Mouse (Mus musculus): Measurements from ENCODE around the gene Pabpc1l. TPM values are rescaled to one million over a fixed set of nuclear protein-coding genes. Genes with fewer than 3 reads are reported as not detected.

Pabpc1l gene
- polyA plus RNA-seq, 1 experiment, result not detected

DNA sequence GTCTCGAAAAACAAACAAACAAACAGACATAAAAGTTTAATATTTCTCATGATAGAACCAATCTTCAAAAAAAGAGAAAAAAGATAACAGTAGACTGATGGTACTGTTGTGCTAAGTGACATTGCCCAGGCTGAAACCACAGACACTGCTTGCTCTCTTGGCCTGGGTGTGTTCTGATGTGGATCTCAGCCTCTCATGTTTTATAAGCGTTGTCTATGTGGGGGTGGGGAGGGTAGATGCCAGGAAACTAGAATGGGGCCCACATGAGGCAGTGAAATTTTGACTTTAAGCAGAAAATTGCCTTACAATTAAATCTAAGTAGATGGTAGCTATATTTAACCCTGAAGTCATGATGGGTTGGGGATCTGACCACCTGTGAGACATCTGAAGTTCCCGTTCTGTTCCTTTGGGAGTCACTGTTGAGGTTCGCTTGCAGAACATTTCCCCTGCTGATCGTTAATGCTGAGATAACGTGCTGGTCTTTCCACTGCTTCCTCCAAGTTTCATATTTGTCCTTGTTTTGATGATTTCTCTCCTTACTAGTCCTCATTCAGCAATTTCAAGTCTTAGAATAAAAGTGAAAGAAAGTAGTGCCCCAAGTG lies 62.3 kb downstream of the Pabpc1l start:
- Histone ChIP-seq H3K27ac (replicated peaks; ENCODE audit: low read depth, low read length) (no peak overlapping the region), H3K4me1 (ENCODE audit: control insufficient read depth, insufficient read depth, insufficient read length, low read length) (no peaks in the 10 kb centered on the region), H3K4me3 (ENCODE audit: insufficient read depth, low read depth, low read length) (no peak overlapping the region)

DNA sequence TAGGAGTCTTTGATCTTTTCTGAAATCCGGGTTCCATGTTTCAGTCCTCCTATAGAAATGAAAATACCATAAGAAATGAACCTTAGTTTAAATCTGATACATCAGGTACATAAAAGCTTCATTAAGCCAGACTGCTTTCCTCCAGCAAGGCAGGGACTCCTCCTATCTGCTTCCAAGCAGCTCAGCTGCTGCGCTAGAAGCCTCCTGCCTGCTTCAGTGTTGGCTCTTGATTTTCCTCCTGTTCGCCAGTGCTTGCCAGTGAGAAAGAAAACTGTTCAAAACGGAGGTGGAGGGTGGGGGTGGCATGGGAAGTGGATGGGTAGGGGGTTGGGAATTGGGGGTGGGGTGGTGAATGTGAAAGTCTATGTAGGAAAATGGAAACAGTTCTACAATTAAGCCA lies 64.3 kb downstream of the Pabpc1l start:
- no peak overlapping the region for H3K4me3 ChIP-seq (ENCODE audit: insufficient read depth, low read depth, low read length)
- H3K4me1 ChIP-seq (ENCODE audit: control insufficient read depth, insufficient read depth, insufficient read length, low read length), result no peaks in the 10 kb centered on the region
- no peak overlapping the region for H3K27ac ChIP-seq (replicated peaks; ENCODE audit: low read depth, low read length)

DNA sequence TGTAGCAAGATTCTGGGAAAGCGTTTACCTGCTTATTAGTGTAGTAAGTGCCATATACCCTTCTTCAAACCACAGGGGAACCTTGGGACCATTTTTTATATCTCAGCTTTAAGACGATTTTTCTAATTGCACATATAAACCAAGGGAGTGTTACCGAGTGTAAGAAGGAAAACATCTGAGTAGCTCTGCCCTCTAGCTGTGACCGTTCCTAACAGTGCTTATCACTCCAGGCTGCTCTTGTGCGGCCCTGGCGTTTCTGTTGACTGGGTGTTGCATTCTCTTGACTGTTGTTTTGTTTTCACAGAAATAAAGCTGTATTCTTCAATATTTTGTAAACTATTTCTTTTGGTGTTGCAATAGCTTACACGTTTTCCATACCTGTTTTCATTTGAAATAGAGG lies 68.9 kb downstream of the Pabpc1l start:
- Histone ChIP-seq H3K4me1 (ENCODE audit: control insufficient read depth, insufficient read depth, insufficient read length, low read length) (no peaks in the 10 kb centered on the region), H3K27ac (replicated peaks; ENCODE audit: low read depth, low read length) (no peak overlapping the region), H3K4me3 (ENCODE audit: insufficient read depth, low read depth, low read length) (no peak overlapping the region)

DNA sequence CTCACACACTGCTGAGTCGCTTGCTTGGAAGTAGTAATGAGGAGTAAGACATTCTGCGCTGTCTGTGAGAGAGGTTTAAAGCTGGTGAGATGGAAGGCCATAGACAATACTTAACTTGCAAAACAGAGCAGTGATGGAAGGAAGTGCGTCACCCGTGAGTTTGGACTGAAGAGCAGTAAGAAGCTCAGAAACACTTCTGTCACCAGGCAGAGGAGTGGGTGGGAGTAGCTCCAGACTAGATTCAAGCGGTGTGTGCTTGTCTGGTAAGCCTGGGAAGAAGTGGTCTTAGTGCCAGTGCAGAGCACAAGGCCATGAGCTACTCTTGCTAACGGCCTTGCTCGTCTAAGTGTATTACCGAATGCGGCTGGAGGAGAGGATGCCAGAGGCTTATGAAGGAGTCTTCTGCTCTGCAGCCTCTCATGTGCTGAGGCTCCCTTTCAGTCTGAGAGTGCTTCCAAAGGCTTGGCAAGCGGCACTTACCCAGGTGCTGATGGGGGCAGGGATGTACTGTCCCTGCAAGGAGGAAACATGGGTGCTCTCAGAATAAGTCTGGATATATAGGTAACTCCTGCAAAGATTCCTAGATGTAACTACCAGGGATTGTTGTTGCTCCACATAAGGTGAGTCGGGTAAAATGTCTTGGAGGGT lies 73.5 kb downstream of the Pabpc1l start:
- Histone ChIP-seq H3K4me3 (ENCODE audit: insufficient read depth, low read depth, low read length) (no peak overlapping the region), H3K4me1 (ENCODE audit: control insufficient read depth, insufficient read depth, insufficient read length, low read length) (no peaks in the 10 kb centered on the region), H3K27ac (replicated peaks; ENCODE audit: low read depth, low read length) (no peak overlapping the region)

Other genes starting within 250 kb of the Pabpc1l start
- 0.88 and 0.99 TPM in 2 replicates for gene Ccn5, start 204.6 kb upstream of the Pabpc1l start, polyA plus RNA-seq (2012; ENCODE audit: insufficient read depth, insufficient read length, missing spikeins)
- not detected in 2 replicates for gene Kcnk15, start 171.8 kb upstream of the Pabpc1l start, polyA plus RNA-seq (2012; ENCODE audit: insufficient read depth, insufficient read length, missing spikeins)
- gene Rims4, start 106.8 kb upstream of the Pabpc1l start, polyA plus RNA-seq (2012; ENCODE audit: insufficient read depth, insufficient read length, missing spikeins), result 5.5 and 9.0 TPM in 2 replicates
- gene Ywhab, start 30.5 kb upstream of the Pabpc1l start, polyA plus RNA-seq (2012; ENCODE audit: insufficient read depth, insufficient read length, missing spikeins), result 226 and 247 TPM in 2 replicates
- gene Stk4, start 44.9 kb downstream of the Pabpc1l start, polyA plus RNA-seq (2012; ENCODE audit: insufficient read depth, insufficient read length, missing spikeins), result 16.8 and 17.8 TPM in 2 replicates
- gene Tomm34, start 45.7 kb downstream of the Pabpc1l start, polyA plus RNA-seq (2012; ENCODE audit: insufficient read depth, insufficient read length, missing spikeins), result 16.4 and 21.0 TPM in 2 replicates
- gene Kcns1, start 145.7 kb downstream of the Pabpc1l start, polyA plus RNA-seq (2012; ENCODE audit: insufficient read depth, insufficient read length, missing spikeins), result not detected in 2 replicates
- gene Wfdc5, start 157.3 kb downstream of the Pabpc1l start, polyA plus RNA-seq (2012; ENCODE audit: insufficient read depth, insufficient read length, missing spikeins), result not detected in 2 replicates
- not detected in 2 replicates for gene Wfdc12, start 165.2 kb downstream of the Pabpc1l start, polyA plus RNA-seq (2012; ENCODE audit: insufficient read depth, insufficient read length, missing spikeins)
- not detected in 2 replicates for gene Wfdc15a, start 174.7 kb downstream of the Pabpc1l start, polyA plus RNA-seq (2012; ENCODE audit: insufficient read depth, insufficient read length, missing spikeins)
- not detected in 2 replicates for gene Wfdc15b, start 196.2 kb downstream of the Pabpc1l start, polyA plus RNA-seq (2012; ENCODE audit: insufficient read depth, insufficient read length, missing spikeins)
- gene Svs2, start 213.0 kb downstream of the Pabpc1l start, polyA plus RNA-seq (2012; ENCODE audit: insufficient read depth, insufficient read length, missing spikeins), result not detected in 2 replicates
- gene Svs3b, start 231.2 kb downstream of the Pabpc1l start, polyA plus RNA-seq (2012; ENCODE audit: insufficient read depth, insufficient read length, missing spikeins), result not detected in 2 replicates